Mouse (Mus musculus): ENCODE results near the gene Dnah6.

Gene Dnah6

GRCm38 (mm10) chr6:73228408-73228807 is 7.0 kb upstream of the Dnah6 start:
- no peak for DNase-seq (ENCODE audit: low spot score)

- no peak for DNase-seq (ENCODE audit: low spot score)
These were observed 6.1 kb upstream of the Dnah6 start for GRCm38 (mm10) chr6:73227376-73228158.

- no peak for DNase-seq (ENCODE audit: low spot score)
These were observed 1.5 kb upstream of the Dnah6 start for GRCm38 (mm10) chr6:73222841-73223526.

- DNase-seq (ENCODE audit: low spot score): peak; percentile 3
These were observed 696 bp upstream of the Dnah6 start for GRCm38 (mm10) chr6:73221958-73222735.

- no peak for DNase-seq (ENCODE audit: low spot score)
These were observed 9.8 kb downstream of the Dnah6 start for GRCm38 (mm10) chr6:73211602-73212001.

GRCm38 (mm10) chr6:73211036-73211435 is 10.4 kb downstream of the Dnah6 start:
- DNase-seq (ENCODE audit: low spot score): no peak

GRCm38 (mm10) chr6:73210445-73210972 is 10.9 kb downstream of the Dnah6 start:
- peak; percentile 17 for DNase-seq (ENCODE audit: low spot score)

GRCm38 (mm10) chr6:73209598-73209997 is 11.9 kb downstream of the Dnah6 start:
- no peak for DNase-seq (ENCODE audit: low spot score)

- no peak for DNase-seq (ENCODE audit: low spot score)
These were observed 16.5 kb downstream of the Dnah6 start for GRCm38 (mm10) chr6:73204937-73205336.

- DNase-seq (ENCODE audit: low spot score): no peak
These were observed 17.7 kb downstream of the Dnah6 start for GRCm38 (mm10) chr6:73203724-73204123.

GRCm38 (mm10) chr6:73195291-73195690 is 26.2 kb downstream of the Dnah6 start:
- no peak for DNase-seq (ENCODE audit: low spot score)

- no peak for DNase-seq (ENCODE audit: low spot score)
These were observed 30.7 kb downstream of the Dnah6 start for GRCm38 (mm10) chr6:73190756-73191155.

- no peak for DNase-seq (ENCODE audit: low spot score)
These were observed 37.2 kb downstream of the Dnah6 start for GRCm38 (mm10) chr6:73184276-73184675.

- no peak for DNase-seq (ENCODE audit: low spot score)
These were observed 38.5 kb downstream of the Dnah6 start for GRCm38 (mm10) chr6:73182987-73183386.

GRCm38 (mm10) chr6:73182410-73182809 is 39.0 kb downstream of the Dnah6 start:
- DNase-seq (ENCODE audit: low spot score): no peak

- no peak for DNase-seq (ENCODE audit: low spot score)
These were observed 39.4 kb downstream of the Dnah6 start for GRCm38 (mm10) chr6:73182006-73182405.

- DNase-seq (ENCODE audit: low spot score): no peak
These were observed 46.3 kb downstream of the Dnah6 start for GRCm38 (mm10) chr6:73175156-73175555.

GRCm38 (mm10) chr6:73167230-73167629 is 54.2 kb downstream of the Dnah6 start:
- DNase-seq (ENCODE audit: low spot score): no peak

GRCm38 (mm10) chr6:73162958-73163357 is 58.5 kb downstream of the Dnah6 start:
- no peak for DNase-seq (ENCODE audit: low spot score)

GRCm38 (mm10) chr6:73161338-73161737 is 60.1 kb downstream of the Dnah6 start:
- no peak for DNase-seq (ENCODE audit: low spot score)

GRCm38 (mm10) chr6:73155455-73155854 is 66.0 kb downstream of the Dnah6 start:
- DNase-seq (ENCODE audit: low spot score): no peak

GRCm38 (mm10) chr6:73153675-73154074 is 67.8 kb downstream of the Dnah6 start:
- peak; percentile 48 for DNase-seq (ENCODE audit: low spot score)
